Mouse (Mus musculus): ENCODE results near the gene Pikfyve. TPM values are rescaled to one million over a fixed set of nuclear protein-coding genes. Genes with fewer than 3 reads are reported as not detected.

Gene Pikfyve
- polyA plus RNA-seq (2012): 0.49 and 0.92 TPM in 2 replicates

GRCm38 (mm10) chr1:65186287-65187073 lies at the start of gene Pikfyve, which contains the start of gene Idh1:
Pikfyve (plus strand) TSS chr1:65186683.
Idh1 (minus strand) TSS chr1:65186500.
- no peak for TF ChIP-seq TAL1 (IDR thresholded peaks at IDR 0.05; ENCODE audit: low read length)
- no peak for TF ChIP-seq GATA1 (IDR thresholded peaks at IDR 0.05; ENCODE audit: low read length)
- H3K4me3 ChIP-seq (replicated peaks): peak within 1 kb of the TSS; percentile 92
- H3K4me1 ChIP-seq (ENCODE audit: control insufficient read depth): peaks cover 33% of the 10 kb centered on the region
- peaks cover 9% of the 10 kb centered on the region for H3K36me3 ChIP-seq (ENCODE audit: control insufficient read depth)
- H3K27me3 ChIP-seq (ENCODE audit: control insufficient read depth): no peaks in the 10 kb centered on the region
- no peaks in the 10 kb centered on the region for H3K9me3 ChIP-seq (ENCODE audit: control insufficient read depth, low read length)

DNA sequence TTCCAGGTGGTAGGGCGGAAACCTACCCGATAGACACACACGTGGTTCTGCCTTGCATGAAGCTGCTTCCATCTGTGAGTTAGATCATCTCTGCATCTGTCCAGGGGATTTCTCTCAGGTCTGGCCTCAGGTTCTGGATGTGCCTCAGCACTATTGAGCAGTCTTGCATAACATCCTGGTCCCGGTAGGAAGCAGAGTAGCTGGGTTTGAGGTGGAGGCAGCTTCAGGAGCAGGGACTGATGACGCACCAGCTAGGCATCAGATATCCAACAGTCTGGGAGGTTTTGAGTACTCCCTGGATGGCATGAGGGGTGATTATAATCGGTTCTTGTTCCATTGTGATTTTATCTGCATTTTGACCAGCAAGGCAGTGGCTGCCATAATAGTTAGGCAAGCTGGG lies 48.9 kb upstream of the Pikfyve start:
- no peaks in the 10 kb centered on the region for H3K4me1 ChIP-seq (ENCODE audit: control insufficient read depth)
- no peaks in the 10 kb centered on the region for H3K9me3 ChIP-seq (ENCODE audit: control insufficient read depth, low read length)
- H3K27me3 ChIP-seq (ENCODE audit: control insufficient read depth): no peaks in the 10 kb centered on the region

GRCm38 (mm10) chr1:65144783-65145182 lies 41.7 kb upstream of the Pikfyve start:
- no peaks in the 10 kb centered on the region for H3K36me3 ChIP-seq (ENCODE audit: control insufficient read depth)
- no peak overlapping the region for H3K4me3 ChIP-seq (replicated peaks)
- TF ChIP-seq GATA1 (IDR thresholded peaks at IDR 0.05; ENCODE audit: low read length): no peak
- no peak for TF ChIP-seq TAL1 (IDR thresholded peaks at IDR 0.05; ENCODE audit: low read length)
- no peaks in the 10 kb centered on the region for H3K4me1 ChIP-seq (ENCODE audit: control insufficient read depth)
- no peaks in the 10 kb centered on the region for H3K27me3 ChIP-seq (ENCODE audit: control insufficient read depth)
- H3K9me3 ChIP-seq (ENCODE audit: control insufficient read depth, low read length): no peaks in the 10 kb centered on the region

More for the DNA sequence above, 48.9 kb upstream of the Pikfyve start:
- H3K4me3 ChIP-seq (replicated peaks): no peak overlapping the region
- H3K36me3 ChIP-seq (ENCODE audit: control insufficient read depth): no peaks in the 10 kb centered on the region
- TF ChIP-seq GATA1 (IDR thresholded peaks at IDR 0.05; ENCODE audit: low read length): no peak
- TF ChIP-seq TAL1 (IDR thresholded peaks at IDR 0.05; ENCODE audit: low read length): no peak

GRCm38 (mm10) chr1:65146601-65147000 lies 39.9 kb upstream of the Pikfyve start:
- no peaks in the 10 kb centered on the region for H3K4me1 ChIP-seq (ENCODE audit: control insufficient read depth)
- no peak overlapping the region for H3K4me3 ChIP-seq (replicated peaks)
- no peaks in the 10 kb centered on the region for H3K9me3 ChIP-seq (ENCODE audit: control insufficient read depth, low read length)
- H3K27me3 ChIP-seq (ENCODE audit: control insufficient read depth): no peaks in the 10 kb centered on the region
- TF ChIP-seq GATA1 (IDR thresholded peaks at IDR 0.05; ENCODE audit: low read length) (no peak), TAL1 (IDR thresholded peaks at IDR 0.05; ENCODE audit: low read length) (no peak)
- H3K36me3 ChIP-seq (ENCODE audit: control insufficient read depth): no peaks in the 10 kb centered on the region

DNA sequence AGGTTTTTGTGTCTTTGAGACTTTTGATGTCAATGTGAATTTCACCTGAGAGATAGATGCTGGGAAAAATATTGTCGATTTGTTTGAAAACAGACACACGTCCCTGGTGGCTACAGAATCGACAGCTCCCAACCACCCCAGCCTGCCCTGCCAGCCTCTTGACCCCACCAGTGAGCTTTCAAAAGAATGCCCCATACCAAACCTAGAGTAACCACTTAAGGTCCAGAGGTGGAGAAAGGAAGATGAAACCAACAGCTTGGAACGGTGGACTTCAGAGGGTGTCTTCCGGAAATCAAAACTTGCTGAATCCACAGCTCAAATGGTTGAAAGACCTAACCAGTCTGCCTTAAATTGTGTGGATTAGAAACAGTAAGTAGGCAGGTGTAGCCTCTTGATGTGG lies 39.2 kb upstream of the Pikfyve start:
- TF ChIP-seq GATA1 (IDR thresholded peaks at IDR 0.05; ENCODE audit: low read length) (no peak), TAL1 (IDR thresholded peaks at IDR 0.05; ENCODE audit: low read length) (no peak)

DNA sequence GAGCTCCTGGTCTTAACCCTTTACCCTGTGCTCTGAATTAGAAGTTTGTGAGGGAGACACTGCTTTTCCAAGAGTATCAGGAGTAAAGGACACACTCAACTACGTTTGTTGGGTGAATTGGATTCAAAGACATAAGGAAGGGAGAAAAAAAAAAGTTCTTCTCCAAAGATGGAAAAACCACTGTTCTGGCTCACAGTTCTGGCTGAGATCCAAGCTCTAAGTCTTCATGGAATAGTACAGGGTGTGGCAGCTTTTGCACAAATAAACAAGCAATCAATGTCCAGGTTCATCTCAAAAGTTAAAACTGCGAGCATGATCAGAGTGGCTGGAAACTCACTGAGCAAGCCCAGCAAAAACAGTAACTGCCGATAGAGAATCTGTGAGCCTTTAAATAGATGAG lies 38.5 kb upstream of the Pikfyve start:
- Histone ChIP-seq H3K9me3 (ENCODE audit: control insufficient read depth, low read length) (no peaks in the 10 kb centered on the region), H3K27me3 (ENCODE audit: control insufficient read depth) (no peaks in the 10 kb centered on the region), H3K36me3 (ENCODE audit: control insufficient read depth) (no peaks in the 10 kb centered on the region), H3K4me3 (replicated peaks) (no peak overlapping the region), H3K4me1 (ENCODE audit: control insufficient read depth) (no peaks in the 10 kb centered on the region)
- no peak for TF ChIP-seq TAL1 (IDR thresholded peaks at IDR 0.05; ENCODE audit: low read length)
- no peak for TF ChIP-seq GATA1 (IDR thresholded peaks at IDR 0.05; ENCODE audit: low read length)

More for the DNA sequence above, 39.2 kb upstream of the Pikfyve start:
- no peaks in the 10 kb centered on the region for H3K36me3 ChIP-seq (ENCODE audit: control insufficient read depth)
- H3K4me3 ChIP-seq (replicated peaks): no peak overlapping the region
- no peaks in the 10 kb centered on the region for H3K9me3 ChIP-seq (ENCODE audit: control insufficient read depth, low read length)
- no peaks in the 10 kb centered on the region for H3K27me3 ChIP-seq (ENCODE audit: control insufficient read depth)
- H3K4me1 ChIP-seq (ENCODE audit: control insufficient read depth): no peaks in the 10 kb centered on the region

DNA sequence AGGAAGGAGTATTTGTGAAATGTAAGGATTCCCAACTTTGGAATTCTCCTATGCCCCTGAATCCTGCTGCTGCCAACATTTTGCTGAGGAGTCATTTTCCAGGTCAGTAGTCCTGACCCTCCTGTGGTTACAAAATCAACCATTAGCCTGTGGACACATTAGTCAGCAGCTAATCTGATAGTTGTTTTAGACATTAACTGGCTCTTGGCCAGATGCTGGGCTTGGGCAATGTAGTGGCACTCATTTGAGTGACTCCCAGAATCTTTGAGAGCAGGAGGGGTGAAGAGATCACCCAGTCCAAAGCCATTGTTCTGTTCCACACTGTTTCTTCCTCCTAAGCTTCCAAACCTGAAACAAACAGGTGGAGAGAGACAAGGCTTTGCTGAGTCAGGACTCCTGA lies 31.7 kb upstream of the Pikfyve start:
- H3K9me3 ChIP-seq (ENCODE audit: control insufficient read depth, low read length): no peaks in the 10 kb centered on the region
- TF ChIP-seq TAL1 (IDR thresholded peaks at IDR 0.05; ENCODE audit: low read length) (no peak), GATA1 (IDR thresholded peaks at IDR 0.05; ENCODE audit: low read length) (no peak)
- H3K27me3 ChIP-seq (ENCODE audit: control insufficient read depth): no peaks in the 10 kb centered on the region
- no peaks in the 10 kb centered on the region for H3K4me1 ChIP-seq (ENCODE audit: control insufficient read depth)
- H3K4me3 ChIP-seq (replicated peaks): no peak overlapping the region
- H3K36me3 ChIP-seq (ENCODE audit: control insufficient read depth): peaks cover 2% of the 10 kb centered on the region; the same call in 1 of the 2 replicates

- Histone ChIP-seq H3K9me3 (ENCODE audit: control insufficient read depth, low read length) (no peaks in the 10 kb centered on the region), H3K4me3 (replicated peaks) (no peak overlapping the region), H3K36me3 (ENCODE audit: control insufficient read depth) (peaks cover 9% of the 10 kb centered on the region; the same call in 1 of the 2 replicates), H3K4me1 (ENCODE audit: control insufficient read depth) (no peaks in the 10 kb centered on the region), H3K27me3 (ENCODE audit: control insufficient read depth) (no peaks in the 10 kb centered on the region)
- TF ChIP-seq TAL1 (IDR thresholded peaks at IDR 0.05; ENCODE audit: low read length) (no peak), GATA1 (IDR thresholded peaks at IDR 0.05; ENCODE audit: low read length) (no peak)
Observed at GRCm38 (mm10) chr1:65156111-65156510, 30.4 kb upstream of the Pikfyve start.

GRCm38 (mm10) chr1:65162210-65162609 lies 24.3 kb upstream of the Pikfyve start:
- H3K4me1 ChIP-seq (ENCODE audit: control insufficient read depth): no peaks in the 10 kb centered on the region
- H3K36me3 ChIP-seq (ENCODE audit: control insufficient read depth): peaks cover 23% of the 10 kb centered on the region
- no peaks in the 10 kb centered on the region for H3K9me3 ChIP-seq (ENCODE audit: control insufficient read depth, low read length)
- no peak overlapping the region for H3K4me3 ChIP-seq (replicated peaks)
- no peaks in the 10 kb centered on the region for H3K27me3 ChIP-seq (ENCODE audit: control insufficient read depth)
- no peak for TF ChIP-seq TAL1 (IDR thresholded peaks at IDR 0.05; ENCODE audit: low read length)
- TF ChIP-seq GATA1 (IDR thresholded peaks at IDR 0.05; ENCODE audit: low read length): no peak

All from erythroblast, embryonic 14.5 days (primary cell).